Mouse (Mus musculus) E14TG2a.4 (cell line): ENCODE measurements at regions not wholly inside any gene's neighbourhood (a gene's known extent, or its start where the extent isn't known, plus 50 kb on each side); places are given as distances from the start of the nearest gene placed in this dataset.

Experiments used
- CTCF ChIP-seq: conservative IDR thresholded peaks from 2 replicates; pipeline ENCODE4 v1.5.1; 2014; ENCODE audit warnings: low read length
- POU5F1 ChIP-seq: IDR thresholded peaks from 2 replicates; pipeline ENCODE4 v1.6.1; 2014; ENCODE audit warnings: low read length, borderline replicate concordance

DNA sequence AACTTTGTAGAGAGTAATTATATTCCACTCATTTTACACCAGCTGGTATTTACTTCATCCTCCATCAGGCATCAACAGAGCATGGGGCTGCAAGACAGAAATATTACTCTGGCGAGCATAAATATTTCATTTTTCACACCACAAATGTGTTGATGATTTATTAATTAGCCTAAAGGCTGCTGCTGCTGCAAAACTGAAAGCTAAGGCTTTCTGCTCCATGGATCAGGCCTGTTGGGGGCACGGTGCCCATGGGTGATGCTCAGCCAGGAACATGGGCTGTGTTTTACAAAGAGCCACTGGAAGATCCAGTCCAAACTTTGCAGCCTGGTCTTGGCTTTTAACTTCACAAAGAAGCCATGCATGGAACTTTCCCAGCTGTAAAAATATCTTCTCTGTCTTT, 167.4 kb downstream of the 4930474N05Rik start:
- TF ChIP-seq CTCF (no peak), POU5F1 (no peak)
